Mouse (Mus musculus) midbrain, embryonic 13.5 days (tissue): Measurements from ENCODE around the gene Cx3cr1. TPM values are rescaled to one million over a fixed set of nuclear protein-coding genes. Genes with fewer than 3 reads are reported as not detected.

ENCODE experiments used
- ATAC-seq: fragments of 200-750 bp; cut with Nextera tagmentation; 2 replicates; pipeline ENCODE4 v1.8.0; 2017; ENCODE audit warnings: mild to moderate bottlenecking, moderate TSS enrichment, moderate library complexity
- H3K27ac ChIP-seq: fragments of 300-500 bp; sonication (generic); 2 replicates; pipeline ENCODE4 v1.5.1; 2015; ENCODE audit warnings: inconsistent platforms, mild to moderate bottlenecking, moderate library complexity
- H3K27me3 ChIP-seq: fragments of 300-500 bp; sonication (generic); 2 replicates; pipeline ENCODE4 v1.6.1; 2015; ENCODE audit warnings: mild to moderate bottlenecking, inconsistent platforms
- H3K36me3 ChIP-seq: fragments of 300-500 bp; sonication (generic); 2 replicates; pipeline ENCODE4 v1.6.1; 2015; ENCODE audit warnings: mild to moderate bottlenecking, inconsistent platforms
- H3K4me1 ChIP-seq: fragments of 300-500 bp; sonication (generic); replicated peaks from 2 replicates; pipeline ENCODE4 v1.6.1; 2015; ENCODE audit warnings: inconsistent platforms
- H3K4me2 ChIP-seq: fragments of 300-500 bp; sonication (generic); replicated peaks from 2 replicates; pipeline ENCODE4 v1.6.1; 2015; ENCODE audit warnings: moderate library complexity, mild to moderate bottlenecking, inconsistent platforms
- H3K4me3 ChIP-seq: fragments of 300-500 bp; sonication (generic); replicated peaks from 2 replicates; pipeline ENCODE4 v1.5.1; 2015; ENCODE audit warnings: mild to moderate bottlenecking, inconsistent platforms
- H3K9ac ChIP-seq: fragments of 300-500 bp; sonication (generic); replicated peaks from 2 replicates; pipeline ENCODE4 v1.6.1; 2015; ENCODE audit warnings: mild to moderate bottlenecking, inconsistent platforms
- H3K9me3 ChIP-seq: fragments of 300-500 bp; sonication (generic); 2 replicates; pipeline ENCODE4 v1.6.1; 2016; ENCODE audit warnings: mild to moderate bottlenecking, inconsistent platforms
- WGBS: fragments of 180-500 bp; shearing (Covaris S2); methylation state at CpG from one replicate; pipeline ENCODE4 v1.1.7; 2015; 5-methylcytosine and 5-hydroxymethylcytosine counted together
- polyA plus RNA-seq: library from polyadenylated mRNA; unstranded; fragments of >200 nt; fragmentation: Nextera tagmentation; extraction: Ambion mirVana; gene quantifications from 2 replicates; pipeline ENCODE4 v1.2.1, GENCODE M21; 2015

Gene Cx3cr1
- polyA plus RNA-seq, 1 experiment from 2014 or later, result 6.1 TPM

GRCm38 (mm10) chr9:120049407-120049806, 20.3 kb downstream of the Cx3cr1 start:
- no peaks in the 10 kb centered on the region for H3K9me3 ChIP-seq
- H3K9ac ChIP-seq, result no peak overlapping the region
- ATAC-seq, result no peak
- no peak overlapping the region for H3K4me3 ChIP-seq
- no peaks in the 10 kb centered on the region for H3K36me3 ChIP-seq
- no peak overlapping the region for H3K4me2 ChIP-seq
- WGBS, result 88% methylated on average over 3 of the region's 3 CpGs
- no peaks in the 10 kb centered on the region for H3K27me3 ChIP-seq
- no peak overlapping the region for H3K27ac ChIP-seq
- no peaks in the 10 kb centered on the region for H3K4me1 ChIP-seq

- no peak for ATAC-seq
- no peak overlapping the region for H3K9ac ChIP-seq
- no peaks in the 10 kb centered on the region for H3K4me1 ChIP-seq
- no peak overlapping the region for H3K4me2 ChIP-seq
- whole genome bisulfite sequencing, result 79% methylated on average over 6 of the region's 6 CpGs
- no peak overlapping the region for H3K4me3 ChIP-seq
- H3K27ac ChIP-seq, result no peak overlapping the region
- no peaks in the 10 kb centered on the region for H3K27me3 ChIP-seq
- no peaks in the 10 kb centered on the region for H3K9me3 ChIP-seq
- H3K36me3 ChIP-seq, result no peaks in the 10 kb centered on the region
Measured at GRCm38 (mm10) chr9:120048495-120048894, 21.2 kb downstream of the Cx3cr1 start.

- Histone ChIP-seq H3K36me3 (no peaks in the 10 kb centered on the region), H3K9ac (no peak overlapping the region), H3K9me3 (no peaks in the 10 kb centered on the region), H3K27me3 (no peaks in the 10 kb centered on the region), H3K4me2 (no peak overlapping the region), H3K27ac (no peak overlapping the region), H3K4me3 (no peak overlapping the region), H3K4me1 (no peaks in the 10 kb centered on the region)
- ATAC-seq, result no peak
- WGBS, result 84% methylated on average over 7 of the region's 7 CpGs
Measured at GRCm38 (mm10) chr9:120043115-120043514, 26.6 kb downstream of the Cx3cr1 start.

- WGBS, result 84% methylated on average over 7 of the region's 7 CpGs
- H3K9me3 ChIP-seq, result no peaks in the 10 kb centered on the region
- H3K4me3 ChIP-seq, result no peak overlapping the region
- no peaks in the 10 kb centered on the region for H3K36me3 ChIP-seq
- H3K4me2 ChIP-seq, result no peak overlapping the region
- H3K27me3 ChIP-seq, result no peaks in the 10 kb centered on the region
- H3K4me1 ChIP-seq, result no peaks in the 10 kb centered on the region
- no peak for ATAC-seq
- no peak overlapping the region for H3K27ac ChIP-seq
- H3K9ac ChIP-seq, result no peak overlapping the region
Measured at GRCm38 (mm10) chr9:120037414-120037813, 32.3 kb downstream of the Cx3cr1 start.

- H3K4me3 ChIP-seq, result no peak overlapping the region
- 71% methylated on average over 8 of the region's 8 CpGs for WGBS
- no peak overlapping the region for H3K27ac ChIP-seq
- no peaks in the 10 kb centered on the region for H3K4me1 ChIP-seq
- no peak overlapping the region for H3K9ac ChIP-seq
- H3K36me3 ChIP-seq, result no peaks in the 10 kb centered on the region
- H3K27me3 ChIP-seq, result no peaks in the 10 kb centered on the region
- H3K9me3 ChIP-seq, result no peaks in the 10 kb centered on the region
- no peak overlapping the region for H3K4me2 ChIP-seq
- ATAC-seq, result no peak
Measured at GRCm38 (mm10) chr9:120034375-120034774, 35.3 kb downstream of the Cx3cr1 start.

- Histone ChIP-seq H3K36me3 (no peaks in the 10 kb centered on the region), H3K27me3 (no peaks in the 10 kb centered on the region), H3K9ac (no peak overlapping the region), H3K9me3 (no peaks in the 10 kb centered on the region), H3K4me2 (no peak overlapping the region), H3K27ac (no peak overlapping the region), H3K4me3 (no peak overlapping the region), H3K4me1 (0 out of 2 replicates have a peak, but pooled peaks cover under 1% of the 10 kb centered on the region)
- 89% methylated on average over 6 of the region's 6 CpGs for WGBS
- no peak for ATAC-seq
Measured at GRCm38 (mm10) chr9:120032710-120033109, 37.0 kb downstream of the Cx3cr1 start.

GRCm38 (mm10) chr9:120030421-120030820, 39.3 kb downstream of the Cx3cr1 start:
- ATAC-seq, result no peak
- H3K4me1 ChIP-seq, result 0 out of 2 replicates have a peak, but pooled peaks cover 5% of the 10 kb centered on the region
- 88% methylated on average over 10 of the region's 10 CpGs for WGBS
- H3K4me2 ChIP-seq, result no peak overlapping the region
- no peaks in the 10 kb centered on the region for H3K9me3 ChIP-seq
- no peak overlapping the region for H3K27ac ChIP-seq
- no peaks in the 10 kb centered on the region for H3K36me3 ChIP-seq
- H3K27me3 ChIP-seq, result no peaks in the 10 kb centered on the region
- H3K9ac ChIP-seq, result no peak overlapping the region
- H3K4me3 ChIP-seq, result no peak overlapping the region

- no peak overlapping the region for H3K4me3 ChIP-seq
- no peaks in the 10 kb centered on the region for H3K36me3 ChIP-seq
- H3K27me3 ChIP-seq, result no peaks in the 10 kb centered on the region
- H3K27ac ChIP-seq, result no peak overlapping the region
- H3K9me3 ChIP-seq, result no peaks in the 10 kb centered on the region
- H3K4me2 ChIP-seq, result no peak overlapping the region
- 91% methylated on average over 6 of the region's 6 CpGs for WGBS
- H3K4me1 ChIP-seq, result 0 out of 2 replicates have a peak, but pooled peaks cover 5% of the 10 kb centered on the region
- no peak overlapping the region for H3K9ac ChIP-seq
- no peak for ATAC-seq
Measured at GRCm38 (mm10) chr9:120029880-120030279, 39.8 kb downstream of the Cx3cr1 start.

- Histone ChIP-seq H3K36me3 (no peaks in the 10 kb centered on the region), H3K9me3 (no peaks in the 10 kb centered on the region), H3K27ac (no peak overlapping the region), H3K27me3 (no peaks in the 10 kb centered on the region), H3K9ac (no peak overlapping the region), H3K4me1 (0 out of 2 replicates have a peak, but pooled peaks cover 5% of the 10 kb centered on the region), H3K4me2 (no peak overlapping the region), H3K4me3 (no peak overlapping the region)
- peak; percentile 60 for ATAC-seq
- 30% methylated on average over 14 of the region's 14 CpGs for WGBS
Measured at GRCm38 (mm10) chr9:120027401-120028151, 42.1 kb downstream of the Cx3cr1 start.

- no peaks in the 10 kb centered on the region for H3K36me3 ChIP-seq
- H3K27me3 ChIP-seq, result no peaks in the 10 kb centered on the region
- ATAC-seq, result no peak
- no peak overlapping the region for H3K9ac ChIP-seq
- H3K4me3 ChIP-seq, result no peak overlapping the region
- no peak overlapping the region for H3K4me2 ChIP-seq
- WGBS, result 83% methylated on average over 5 of the region's 5 CpGs
- no peaks in the 10 kb centered on the region for H3K9me3 ChIP-seq
- H3K4me1 ChIP-seq, result 0 out of 2 replicates have a peak, but pooled peaks cover 5% of the 10 kb centered on the region
- no peak overlapping the region for H3K27ac ChIP-seq
Measured at GRCm38 (mm10) chr9:120024625-120025024, 45.1 kb downstream of the Cx3cr1 start.

GRCm38 (mm10) chr9:120024171-120024570, 45.5 kb downstream of the Cx3cr1 start:
- WGBS, result 81% methylated on average over 10 of the region's 10 CpGs

GRCm38 (mm10) chr9:120023086-120023811, 46.4 kb downstream of the Cx3cr1 start, which contains the start of gene Xirp1:
Gene Xirp1, minus strand, starts transcription at chr9:120023598.
- Histone ChIP-seq H3K9me3 (no peaks in the 10 kb centered on the region), H3K9ac (no peak within 1 kb of the TSS), H3K4me3 (no peak within 1 kb of the TSS), H3K4me1 (0 out of 2 replicates have a peak, but pooled peaks cover 5% of the 10 kb centered on the region), H3K27me3 (no peaks in the 10 kb centered on the region), H3K36me3 (no peaks in the 10 kb centered on the region), H3K4me2 (no peak within 1 kb of the TSS), H3K27ac (no peak within 1 kb of the TSS)
- no peak for ATAC-seq
- WGBS, result 87% methylated on average over 18 of the region's 18 CpGs

More at GRCm38 (mm10) chr9:120024171-120024570, 45.5 kb downstream of the Cx3cr1 start:
- no peak overlapping the region for H3K4me3 ChIP-seq
- no peak overlapping the region for H3K4me2 ChIP-seq
- no peak for ATAC-seq
- H3K27ac ChIP-seq, result no peak overlapping the region
- no peak overlapping the region for H3K9ac ChIP-seq
- H3K27me3 ChIP-seq, result no peaks in the 10 kb centered on the region
- H3K4me1 ChIP-seq, result 0 out of 2 replicates have a peak, but pooled peaks cover 5% of the 10 kb centered on the region
- no peaks in the 10 kb centered on the region for H3K36me3 ChIP-seq
- no peaks in the 10 kb centered on the region for H3K9me3 ChIP-seq
